Mouse (Mus musculus): ENCODE data around the gene Tut1. TPM values are rescaled to one million over a fixed set of nuclear protein-coding genes. Genes with fewer than 3 reads are reported as not detected.
"Not testable (repeated sequence)": the region's sequence is repeated elsewhere in the genome, so short reads cannot be mapped to it uniquely, and the experiment has no call there.

Tut1 gene
- total and polyA plus RNA-seq, 3 experiments = 54.6 to 68.2 TPM; not detected in 1

- TF ChIP-seq USF2 (IDR thresholded peaks at IDR 0.05; ENCODE audit: borderline replicate concordance in 1 of 2, insufficient read depth in 1 of 2, low read depth in 1 of 2, low read length in 2 of 2) (no peak), HCFC1 (IDR thresholded peaks at IDR 0.05; ENCODE audit: low read depth, low read length) (no peak), EP300 (IDR thresholded peaks at IDR 0.05; ENCODE audit: low read depth in 1 of 2, low read length in 2 of 2) (peak; percentile 28 to 58; a peak in 3 of 4 replicates), ELF1 (IDR thresholded peaks at IDR 0.05; ENCODE audit: low read depth, low read length) (no peak), E2F4 (IDR thresholded peaks at IDR 0.05; ENCODE audit: borderline replicate concordance, low read depth, low read length) (no peak), BHLHE40 (IDR thresholded peaks at IDR 0.05; ENCODE audit: borderline replicate concordance, low read depth, low read length) (no peak), CHD2 (IDR thresholded peaks at IDR 0.05; ENCODE audit: low read length) (no peak), GABPA (IDR thresholded peaks at IDR 0.05; ENCODE audit: low read depth, low read length) (no peak), MAX (IDR thresholded peaks at IDR 0.05; ENCODE audit: low read length) (peak; percentile 80), MYC (IDR thresholded peaks at IDR 0.05; ENCODE audit: low read depth, low read length) (peak; percentile 87)
These were observed 43.9 kb downstream of the Tut1 start (continued) for GRCm38 (mm10) chr19:8997546-8997945.

- Histone ChIP-seq H3K36me3 (ENCODE audit: control insufficient read depth in 1 of 2, insufficient read depth in 2 of 2, low read length in 2 of 2) (peaks cover 0 to 13% of the 10 kb centered on the region in 2 experiments; a peak in 2 of 4 replicates), H3K4me3 (ENCODE audit: control insufficient read depth in 1 of 2, insufficient read depth in 1 of 2, low read depth in 2 of 2, low read length in 2 of 2) (no peak overlapping the region), H3K27ac (ENCODE audit: control insufficient read depth, low read depth, low read length) (no peak overlapping the region), H3K9me3 (replicated peaks; ENCODE audit: insufficient read depth, low read length) (no peaks in the 10 kb centered on the region), H3K27me3 (ENCODE audit: control insufficient read depth in 1 of 2, insufficient read depth in 2 of 2, low read length in 2 of 2) (no peaks in the 10 kb centered on the region), H3K9ac (ENCODE audit: control insufficient read depth, low read depth, low read length, poor library complexity, severe bottlenecking) (no peak overlapping the region), H3K79me2 (ENCODE audit: control insufficient read depth, insufficient read depth, low read length, poor library complexity) (no peaks in the 10 kb centered on the region), H3K4me1 (ENCODE audit: control insufficient read depth in 1 of 2, insufficient read depth in 2 of 2, low read length in 2 of 2) (peaks cover 5 to 26% of the 10 kb centered on the region in 2 experiments)
- TF ChIP-seq USF2 (IDR thresholded peaks at IDR 0.05; ENCODE audit: borderline replicate concordance in 1 of 2, insufficient read depth in 1 of 2, low read depth in 1 of 2, low read length in 2 of 2) (no peak), MYC (IDR thresholded peaks at IDR 0.05; ENCODE audit: low read depth, low read length) (no peak), E2F4 (IDR thresholded peaks at IDR 0.05; ENCODE audit: borderline replicate concordance, low read depth, low read length) (no peak), POLR2AphosphoS5 (IDR thresholded peaks at IDR 0.05; ENCODE audit: borderline replicate concordance, low read depth, low read length) (no peak), ETS1 (IDR thresholded peaks at IDR 0.05; ENCODE audit: low read depth, low read length) (no peak), MEF2A (IDR thresholded peaks at IDR 0.05; ENCODE audit: extremely low read depth, insufficient replicate concordance, low read depth, low read length, poor library complexity, severe bottlenecking) (no peak), ZNF384 (IDR thresholded peaks at IDR 0.05; ENCODE audit: low read depth, low read length) (no peak)
- DNase-seq (ENCODE audit: low read depth, low spot score) = no peak
These were observed 44.9 kb downstream of the Tut1 start for GRCm38 (mm10) chr19:8998546-8998945.

GRCm38 (mm10) chr19:8999223-8999622 is 45.6 kb downstream of the Tut1 start:
- TF ChIP-seq TCF12 (IDR thresholded peaks at IDR 0.05; ENCODE audit: low read depth, low read length) = no peak
- H3K36me3 ChIP-seq (ENCODE audit: control insufficient read depth in 1 of 2, insufficient read depth in 2 of 2, low read length in 2 of 2) = peaks cover 0 to 13% of the 10 kb centered on the region in 2 experiments; a peak in 2 of 4 replicates
- H3K27ac ChIP-seq (ENCODE audit: control insufficient read depth, low read depth, low read length) = no peak overlapping the region
- H3K79me2 ChIP-seq (ENCODE audit: control insufficient read depth, insufficient read depth, low read length, poor library complexity) = no peaks in the 10 kb centered on the region
- H3K27me3 ChIP-seq (ENCODE audit: control insufficient read depth in 1 of 2, insufficient read depth in 2 of 2, low read length in 2 of 2) = no peaks in the 10 kb centered on the region
- no peak overlapping the region for H3K9ac ChIP-seq (ENCODE audit: control insufficient read depth, low read depth, low read length, poor library complexity, severe bottlenecking)
- no peak overlapping the region for H3K4me3 ChIP-seq (ENCODE audit: control insufficient read depth in 1 of 2, insufficient read depth in 1 of 2, low read depth in 2 of 2, low read length in 2 of 2)
- peaks cover 5 to 26% of the 10 kb centered on the region in 2 experiments for H3K4me1 ChIP-seq (ENCODE audit: control insufficient read depth in 1 of 2, insufficient read depth in 2 of 2, low read length in 2 of 2)
- H3K9me3 ChIP-seq (replicated peaks; ENCODE audit: insufficient read depth, low read length) = no peaks in the 10 kb centered on the region
- no peak for DNase-seq (ENCODE audit: low read depth, low spot score)

- H3K4me3 ChIP-seq (ENCODE audit: control insufficient read depth in 1 of 2, insufficient read depth in 1 of 2, low read depth in 2 of 2, low read length in 2 of 2) = not testable (repeated sequence)
These were observed 53.3 kb downstream of the Tut1 start for GRCm38 (mm10) chr19:9006915-9007314.

More at GRCm38 (mm10) chr19:9006915-9007314, 53.3 kb downstream of the Tut1 start:
- not testable (repeated sequence) for H3K27ac ChIP-seq (ENCODE audit: control insufficient read depth, low read depth, low read length); DNase-seq (ENCODE audit: low read depth, low spot score); H3K36me3 ChIP-seq (ENCODE audit: control insufficient read depth in 1 of 2, insufficient read depth in 2 of 2, low read length in 2 of 2); H3K27me3 ChIP-seq (ENCODE audit: control insufficient read depth in 1 of 2, insufficient read depth in 2 of 2, low read length in 2 of 2); H3K9me3 ChIP-seq (replicated peaks; ENCODE audit: insufficient read depth, low read length); H3K4me1 ChIP-seq (ENCODE audit: control insufficient read depth in 1 of 2, insufficient read depth in 2 of 2, low read length in 2 of 2); H3K9ac ChIP-seq (ENCODE audit: control insufficient read depth, low read depth, low read length, poor library complexity, severe bottlenecking); H3K79me2 ChIP-seq (ENCODE audit: control insufficient read depth, insufficient read depth, low read length, poor library complexity)

Measured in MEL (cell line).